Mouse (Mus musculus) intestine, embryonic 16.5 days (tissue): ENCODE measurements around the gene Sdsl. TPM values are rescaled to one million over a fixed set of nuclear protein-coding genes. Genes with fewer than 3 reads are reported as not detected.
A peak's percentile ranks its signal among the peaks of the same experiment; 100 is the strongest.
"Not testable (repeated sequence)": the region's sequence is repeated elsewhere in the genome, so short reads cannot be mapped to it uniquely, and the experiment has no call there.

ENCODE experiments used
- ATAC-seq: fragments of 200-750 bp; cut with Nextera tagmentation; 2 replicates; pipeline ENCODE4 v1.8.0; 2017; ENCODE audit warnings: moderate TSS enrichment, moderate library complexity
- H3K27ac ChIP-seq: fragments of 300-500 bp; sonication (generic); 2 replicates; pipeline ENCODE4 v1.5.1; 2014; ENCODE audit warnings: mild to moderate bottlenecking, low read length
- H3K27me3 ChIP-seq: fragments of 300-500 bp; sonication (generic); replicated peaks from 2 replicates; pipeline ENCODE4 v1.6.1; 2014; ENCODE audit warnings: low read length, control low read depth, mixed read lengths; ENCODE audit not compliant: control insufficient read depth, insufficient read depth
- H3K36me3 ChIP-seq: fragments of 300-500 bp; sonication (generic); 2 replicates; pipeline ENCODE4 v1.6.1; 2014; ENCODE audit warnings: low read length, control low read depth; ENCODE audit not compliant: control insufficient read depth, insufficient read depth
- H3K4me1 ChIP-seq: fragments of 300-500 bp; sonication (generic); 2 replicates; pipeline ENCODE4 v1.6.1; 2014; ENCODE audit warnings: low read length, control low read depth, mixed read lengths; ENCODE audit not compliant: control insufficient read depth, insufficient read depth
- H3K4me2 ChIP-seq: fragments of 300-500 bp; sonication (generic); 2 replicates; pipeline ENCODE4 v1.6.1; 2014; ENCODE audit warnings: low read depth, low read length, control low read depth
- H3K4me3 ChIP-seq: fragments of 300-500 bp; sonication (generic); 2 replicates; pipeline ENCODE4 v1.5.1; 2014; ENCODE audit warnings: mild to moderate bottlenecking, low read length
- H3K9ac ChIP-seq: fragments of 300-500 bp; sonication (generic); 2 replicates; pipeline ENCODE4 v1.6.1; 2014; ENCODE audit warnings: low read depth, low read length
- H3K9me3 ChIP-seq: fragments of 300-500 bp; sonication (generic); 2 replicates; pipeline ENCODE4 v1.6.1; 2016; ENCODE audit warnings: low read length, control low read depth; ENCODE audit not compliant: control insufficient read depth
- WGBS: fragments of 180-500 bp; shearing (Covaris S2); extraction: QIAGEN DNeasy Blood & Tissue Kit; methylation state at CpG from one replicate; pipeline ENCODE4 v1.1.7; 2014; 5-methylcytosine and 5-hydroxymethylcytosine counted together
- polyA plus RNA-seq: library from polyadenylated mRNA; unstranded; fragments of >200 nt; fragmentation: Nextera tagmentation; extraction: Ambion mirVana; gene quantifications from 2 replicates; pipeline ENCODE4 v1.2.1, GENCODE M21; 2015

Sdsl gene
- polyA plus RNA-seq, 1 experiment from 2014 or later = 19.9 TPM

GRCm38 (mm10) chr5:120510982-120511642 is 38.5 kb upstream of the Sdsl start, which contains the start of gene Slc8b1:
Slc8b1 (plus strand) TSS chr5:120511168.
- Histone ChIP-seq H3K4me1 (peaks cover 39% of the 10 kb centered on the region), H3K4me2 (peak within 1 kb of the TSS; percentile 84), H3K9me3 (no peaks in the 10 kb centered on the region), H3K36me3 (no peaks in the 10 kb centered on the region), H3K27me3 (no peaks in the 10 kb centered on the region), H3K27ac (no peak within 1 kb of the TSS; the same call in 1 of the 2 replicates), H3K4me3 (peak within 1 kb of the TSS; percentile 59), H3K9ac (peak within 1 kb of the TSS; percentile 65)
- under 1% methylated on average over 36 of the region's 36 CpGs for WGBS
- peak; percentile 88 for ATAC-seq

GRCm38 (mm10) chr5:120507311-120507710 is 34.7 kb upstream of the Sdsl start:
- Histone ChIP-seq H3K9ac (no peak overlapping the region), H3K4me2 (no peak overlapping the region), H3K36me3 (no peaks in the 10 kb centered on the region), H3K9me3 (no peaks in the 10 kb centered on the region), H3K4me1 (peaks cover 21% of the 10 kb centered on the region), H3K27me3 (0 out of 2 replicates have a peak, but pooled peaks cover 2% of the 10 kb centered on the region), H3K27ac (no peak overlapping the region), H3K4me3 (no peak overlapping the region)
- no peak for ATAC-seq
- WGBS = 67% methylated on average over 4 of the region's 4 CpGs

GRCm38 (mm10) chr5:120506490-120506889 is 33.9 kb upstream of the Sdsl start:
- Histone ChIP-seq H3K9me3 (no peaks in the 10 kb centered on the region), H3K27ac (no peak overlapping the region), H3K4me3 (no peak overlapping the region), H3K4me2 (no peak overlapping the region), H3K4me1 (peaks cover 19% of the 10 kb centered on the region), H3K9ac (no peak overlapping the region), H3K36me3 (no peaks in the 10 kb centered on the region), H3K27me3 (0 out of 2 replicates have a peak, but pooled peaks cover 2% of the 10 kb centered on the region)
- 53% methylated on average over 9 of the region's 9 CpGs for WGBS
- ATAC-seq = no peak

- 64% methylated on average over 9 of the region's 9 CpGs for WGBS
- H3K27me3 ChIP-seq = 0 out of 2 replicates have a peak, but pooled peaks cover 2% of the 10 kb centered on the region
- H3K4me1 ChIP-seq = peaks cover 15% of the 10 kb centered on the region
- no peak for ATAC-seq
- H3K27ac ChIP-seq = no peak overlapping the region
- H3K4me3 ChIP-seq = no peak overlapping the region
- H3K4me2 ChIP-seq = peak overlapping the region; percentile 37; the same call in 1 of the 2 replicates
- H3K9me3 ChIP-seq = no peaks in the 10 kb centered on the region
- H3K9ac ChIP-seq = 0 out of 2 replicates have a peak overlapping the region, but pooled peaks have one; percentile 15
- H3K36me3 ChIP-seq = no peaks in the 10 kb centered on the region
Observed at GRCm38 (mm10) chr5:120505781-120506180, 33.2 kb upstream of the Sdsl start.

- Histone ChIP-seq H3K36me3 (no peaks in the 10 kb centered on the region), H3K9me3 (no peaks in the 10 kb centered on the region), H3K4me1 (peaks cover 15% of the 10 kb centered on the region), H3K4me3 (no peak overlapping the region; the same call in 1 of the 2 replicates), H3K4me2 (peak overlapping the region; percentile 37; the same call in 1 of the 2 replicates), H3K27me3 (0 out of 2 replicates have a peak, but pooled peaks cover 2% of the 10 kb centered on the region), H3K9ac (0 out of 2 replicates have a peak overlapping the region, but pooled peaks have one; percentile 15), H3K27ac (no peak overlapping the region)
- 21% methylated on average over 16 of the region's 16 CpGs for WGBS
- peak; percentile 52 for ATAC-seq
Observed at GRCm38 (mm10) chr5:120505368-120505767, 32.8 kb upstream of the Sdsl start.

GRCm38 (mm10) chr5:120503144-120503795 is 30.7 kb upstream of the Sdsl start, which contains the start of gene Plbd2:
Plbd2 (minus strand) TSS chr5:120503625.
- H3K27ac ChIP-seq = no peak within 1 kb of the TSS
- under 1% methylated on average over 55 of the region's 55 CpGs for WGBS
- no peaks in the 10 kb centered on the region for H3K36me3 ChIP-seq
- H3K4me2 ChIP-seq = peak within 1 kb of the TSS; percentile 90
- 0 out of 2 replicates have a peak, but pooled peaks cover 2% of the 10 kb centered on the region for H3K27me3 ChIP-seq
- peak within 1 kb of the TSS; percentile 90 for H3K9ac ChIP-seq
- ATAC-seq = peak; percentile 69
- H3K4me1 ChIP-seq = peaks cover 15% of the 10 kb centered on the region
- H3K4me3 ChIP-seq = peak within 1 kb of the TSS; percentile 94
- H3K9me3 ChIP-seq = no peaks in the 10 kb centered on the region

GRCm38 (mm10) chr5:120502675-120503143 is 30.1 kb upstream of the Sdsl start:
- H3K36me3 ChIP-seq = no peaks in the 10 kb centered on the region
- H3K9ac ChIP-seq = peak overlapping the region; percentile 90
- 0 out of 2 replicates have a peak, but pooled peaks cover 2% of the 10 kb centered on the region for H3K27me3 ChIP-seq
- 7% methylated on average over 12 of the region's 12 CpGs for WGBS
- no peaks in the 10 kb centered on the region for H3K9me3 ChIP-seq
- peak overlapping the region; percentile 94 for H3K4me3 ChIP-seq
- H3K4me2 ChIP-seq = peak overlapping the region; percentile 90
- ATAC-seq = peak; percentile 10
- H3K27ac ChIP-seq = no peak overlapping the region
- peaks cover 15% of the 10 kb centered on the region for H3K4me1 ChIP-seq

- Histone ChIP-seq H3K36me3 (no peaks in the 10 kb centered on the region), H3K9ac (peak overlapping the region; percentile 90), H3K27me3 (0 out of 2 replicates have a peak, but pooled peaks cover 2% of the 10 kb centered on the region), H3K4me2 (peak overlapping the region; percentile 90), H3K27ac (no peak overlapping the region), H3K4me1 (peaks cover 15% of the 10 kb centered on the region), H3K4me3 (peak overlapping the region; percentile 94), H3K9me3 (no peaks in the 10 kb centered on the region)
- 62% methylated on average over 9 of the region's 9 CpGs for WGBS
- ATAC-seq = no peak
Observed at GRCm38 (mm10) chr5:120502147-120502621, 29.6 kb upstream of the Sdsl start.

GRCm38 (mm10) chr5:120500609-120501008 is 28.0 kb upstream of the Sdsl start:
- WGBS = 86% methylated on average over 9 of the region's 9 CpGs
- H3K4me1 ChIP-seq = peaks cover 12% of the 10 kb centered on the region

More at GRCm38 (mm10) chr5:120500609-120501008, 28.0 kb upstream of the Sdsl start:
- H3K9ac ChIP-seq, H3K27ac ChIP-seq, H3K9me3 ChIP-seq, H3K4me3 ChIP-seq, H3K27me3 ChIP-seq, H3K4me2 ChIP-seq, ATAC-seq, H3K36me3 ChIP-seq: not testable (repeated sequence)
